Mouse (Mus musculus) spleen, adult 2 months (tissue): Measurements from ENCODE around the gene S100pbp. TPM values are rescaled to one million over a fixed set of nuclear protein-coding genes. Genes with fewer than 3 reads are reported as not detected.

Experiments
- DNase-seq, 2 experiments: peaks; one replicate each; pipeline versions ENCODE4 v3.0.0 to v3.0.0-alpha.2; 2012 to 2021; ENCODE audit warnings: low spot score in 2 of 2, low read depth in 1 of 2
- H3K27ac ChIP-seq: fragments of 200-500 bp; 2 replicates; pipeline ENCODE4 v1.5.1; 2012; ENCODE audit warnings: low read length, inconsistent platforms; ENCODE audit not compliant: insufficient read depth
- H3K27me3 ChIP-seq: fragments of 200-500 bp; 2 replicates; pipeline ENCODE4 v1.6.1; 2012; ENCODE audit warnings: mild to moderate bottlenecking, moderate library complexity, low read length, inconsistent platforms; ENCODE audit not compliant: control insufficient read depth, insufficient read depth
- H3K36me3 ChIP-seq: fragments of 200-500 bp; 2 replicates; pipeline ENCODE4 v1.6.1; 2012; ENCODE audit warnings: mild to moderate bottlenecking, low read length, inconsistent platforms; ENCODE audit not compliant: control insufficient read depth, insufficient read depth
- H3K4me1 ChIP-seq: fragments of 200-500 bp; 2 replicates; pipeline ENCODE4 v1.6.1; 2011; ENCODE audit warnings: inconsistent platforms; ENCODE audit not compliant: control insufficient read depth, insufficient read depth, insufficient read length
- H3K4me3 ChIP-seq: fragments of 200-500 bp; 2 replicates; pipeline ENCODE4 v1.5.1; 2011; ENCODE audit warnings: mild to moderate bottlenecking, inconsistent platforms; ENCODE audit not compliant: insufficient read depth, insufficient read length; ENCODE audit errors: extremely low read depth
- CTCF ChIP-seq: fragments of 200-500 bp; IDR thresholded peaks from 2 replicates; pipeline ENCODE4 v1.5.1; 2011; ENCODE audit warnings: mild to moderate bottlenecking, inconsistent platforms; ENCODE audit not compliant: insufficient read depth, insufficient read length, insufficient replicate concordance; ENCODE audit errors: extremely low read depth
- POLR2A ChIP-seq: fragments of 200-500 bp; IDR thresholded peaks from 2 replicates; pipeline ENCODE4 v1.6.1; 2011; ENCODE audit warnings: low read depth, low read length, inconsistent platforms
- WGBS: fragments of 180-500 bp; shearing (Covaris S2); methylation state at CpG from one replicate; pipeline ENCODE4 v1.1.7; 2018; 5-methylcytosine and 5-hydroxymethylcytosine counted together
- polyA plus RNA-seq: library from polyadenylated mRNA; depleted of rRNA; stranded (reverse); fragments of >200 nt; gene quantifications from 2 replicates; pipeline ENCODE4 v1.2.3, GENCODE M21; 2012

S100pbp gene
- polyA plus RNA-seq, 1 experiment, result 14.7 TPM

DNA sequence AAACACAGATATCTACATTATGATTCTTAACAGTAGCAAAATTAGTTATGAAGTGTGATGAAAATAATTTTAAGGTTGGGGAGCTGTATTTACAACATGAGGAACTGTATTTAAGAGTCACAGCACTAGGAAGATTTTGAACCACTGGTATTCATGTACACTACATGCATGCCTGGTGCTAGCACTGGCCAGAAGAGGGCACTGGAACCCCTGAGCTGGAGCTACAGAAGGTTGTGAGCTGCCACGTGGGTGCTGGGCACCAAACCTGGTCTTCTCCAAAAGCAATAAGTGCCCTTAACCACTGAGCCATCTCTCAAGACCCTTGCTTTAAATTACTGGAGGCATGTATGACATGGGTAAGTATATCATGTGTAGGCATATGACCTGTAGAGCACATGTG is 17.0 kb downstream of the S100pbp start:
- Histone ChIP-seq H3K27ac (no peak overlapping the region), H3K4me3 (no peak overlapping the region), H3K4me1 (no peaks in the 10 kb centered on the region), H3K36me3 (peaks cover 19% of the 10 kb centered on the region), H3K27me3 (no peaks in the 10 kb centered on the region)
- DNase-seq, result no peak
- TF ChIP-seq CTCF (no peak), POLR2A (no peak)
- WGBS, result 90% methylated on average over 1 of the region's 1 CpGs

DNA sequence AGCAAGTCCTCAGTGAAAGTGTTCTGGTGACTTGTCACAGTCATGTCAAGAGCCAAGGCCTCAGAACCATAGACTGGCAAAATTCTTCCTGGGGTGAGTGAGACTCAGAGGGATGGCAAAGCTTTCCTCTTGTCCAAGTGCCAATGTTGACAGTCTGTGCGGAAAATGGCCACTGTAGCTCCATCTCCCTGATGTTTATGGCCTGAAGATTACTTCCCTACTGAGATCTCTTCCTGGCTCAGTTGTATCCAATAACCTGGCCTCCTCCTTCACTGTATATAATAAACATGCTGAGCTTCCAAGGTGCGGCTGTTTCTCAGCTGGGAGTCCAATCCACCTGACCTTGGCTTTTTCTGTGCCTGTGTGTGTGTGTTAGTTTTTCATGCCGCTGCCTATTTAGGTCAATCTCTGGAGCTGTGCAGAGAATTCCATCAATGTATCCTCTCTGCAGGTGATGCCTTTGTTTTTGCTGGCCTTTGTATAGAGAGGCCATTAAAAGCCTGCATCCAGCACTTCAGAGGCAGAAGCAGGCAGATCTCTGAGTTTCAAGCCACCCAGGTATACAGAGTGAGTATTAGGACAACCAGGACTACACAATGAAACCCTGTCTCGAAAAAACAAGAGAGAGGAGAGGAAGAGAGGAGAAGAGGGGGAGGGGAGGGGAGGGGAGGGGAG is 27.8 kb downstream of the S100pbp start:
- WGBS, result 92% methylated on average over 4 of the region's 4 CpGs
- Histone ChIP-seq H3K36me3 (peaks cover 13% of the 10 kb centered on the region), H3K4me1 (no peaks in the 10 kb centered on the region), H3K4me3 (no peak overlapping the region), H3K27me3 (no peaks in the 10 kb centered on the region), H3K27ac (no peak overlapping the region)
- TF ChIP-seq POLR2A (no peak), CTCF (no peak)
- no peak for DNase-seq

DNA sequence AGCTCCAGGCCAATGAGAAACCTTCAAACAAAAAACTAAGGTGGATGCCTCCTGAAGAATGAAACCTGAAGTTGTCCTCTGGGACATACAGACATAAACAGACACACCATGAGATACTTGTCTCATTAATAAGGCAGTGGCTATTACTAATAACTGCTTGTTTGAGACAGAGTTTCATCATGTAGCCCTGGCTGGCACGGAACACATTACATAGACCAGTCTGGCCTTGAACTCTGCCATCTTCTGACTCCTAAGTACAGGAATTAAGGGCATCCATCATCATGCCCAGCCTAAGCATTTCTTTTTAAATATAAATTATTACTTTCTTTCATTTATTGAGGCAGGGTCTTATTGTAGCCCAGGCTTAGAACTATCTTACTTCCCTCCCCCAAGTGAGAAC is 28.5 kb downstream of the S100pbp start:
- DNase-seq, result no peak
- H3K27me3 ChIP-seq, result no peaks in the 10 kb centered on the region
- no peak overlapping the region for H3K4me3 ChIP-seq
- H3K4me1 ChIP-seq, result no peaks in the 10 kb centered on the region
- 97% methylated on average over 1 of the region's 1 CpGs for WGBS
- H3K27ac ChIP-seq, result no peak overlapping the region
- no peak for TF ChIP-seq CTCF
- TF ChIP-seq POLR2A, result no peak
- peaks cover 13% of the 10 kb centered on the region for H3K36me3 ChIP-seq

DNA sequence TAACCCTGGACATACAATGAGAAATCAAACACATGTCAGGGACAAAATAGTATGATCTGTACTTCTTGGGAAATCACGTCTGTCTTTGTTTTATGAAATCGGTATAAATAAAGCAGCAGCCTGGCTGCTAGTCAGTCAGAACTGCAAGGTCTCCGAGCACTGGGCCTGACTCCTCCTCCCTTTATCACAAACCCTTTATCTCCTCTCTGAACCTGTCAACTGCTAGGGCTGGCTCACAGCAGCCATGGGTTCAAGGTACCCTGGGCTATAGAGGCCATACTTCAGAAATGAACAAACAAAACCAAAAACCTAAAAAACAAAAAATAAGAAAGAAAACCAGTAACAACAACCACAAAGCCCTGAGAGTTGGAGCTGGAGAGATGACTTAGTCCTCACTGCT is 31.0 kb downstream of the S100pbp start:
- TF ChIP-seq CTCF (no peak), POLR2A (no peak)
- H3K27ac ChIP-seq, result no peak overlapping the region
- H3K4me1 ChIP-seq, result no peaks in the 10 kb centered on the region
- H3K4me3 ChIP-seq, result no peak overlapping the region
- H3K27me3 ChIP-seq, result no peaks in the 10 kb centered on the region
- H3K36me3 ChIP-seq, result peaks cover 17% of the 10 kb centered on the region
- no peak for DNase-seq
- 78% methylated on average over 3 of the region's 3 CpGs for WGBS

DNA sequence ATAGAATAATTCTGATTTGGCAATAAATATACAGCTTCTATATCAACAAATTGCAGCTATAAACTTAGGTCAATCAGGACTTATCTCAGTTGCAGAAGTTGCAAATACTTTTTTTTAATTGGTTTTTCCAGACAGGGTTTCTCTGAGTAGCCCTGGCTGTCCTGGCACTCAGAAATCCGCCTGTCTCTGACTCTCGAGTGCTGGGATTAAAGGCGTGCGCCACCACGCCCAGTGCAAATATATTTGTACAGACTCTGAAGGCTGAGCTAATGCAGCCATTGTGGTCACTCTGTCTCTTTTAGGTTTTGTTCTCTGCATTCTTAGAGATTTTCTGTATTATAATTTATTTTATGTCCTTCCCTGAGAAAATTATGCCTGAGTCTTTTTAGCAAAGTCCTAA is 32.0 kb downstream of the S100pbp start:
- 93% methylated on average over 5 of the region's 5 CpGs for WGBS

DNA sequence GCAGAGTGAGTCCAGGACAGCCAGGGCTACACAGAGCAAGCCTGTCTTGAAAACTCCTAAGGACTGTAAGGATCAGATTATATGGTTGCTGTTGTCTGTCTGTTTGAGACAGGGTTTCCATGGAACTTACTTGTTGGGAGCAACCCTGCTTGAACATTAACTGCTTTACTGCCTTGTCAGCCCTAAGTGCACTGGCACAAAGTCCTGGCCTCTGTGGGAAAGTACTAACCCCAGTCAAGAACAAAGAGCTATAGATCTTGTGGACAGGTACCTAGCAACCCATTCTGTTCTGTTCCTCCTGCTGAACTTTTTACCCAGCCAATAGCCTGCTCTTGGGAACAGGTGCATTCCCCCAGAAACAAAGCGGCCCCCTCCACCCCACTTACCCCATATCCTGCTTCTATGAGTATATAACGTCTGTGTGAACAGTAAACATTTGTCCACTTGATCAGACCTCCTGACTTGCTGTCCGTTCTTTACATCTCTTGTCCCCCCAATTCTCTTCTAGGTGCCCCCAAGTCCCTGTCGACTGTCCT is 38.2 kb downstream of the S100pbp start:
- TF ChIP-seq POLR2A, result no peak
- no peak for TF ChIP-seq CTCF
- no peak for DNase-seq
- no peak overlapping the region for H3K27ac ChIP-seq

More for the DNA sequence above, 32.0 kb downstream of the S100pbp start:
- TF ChIP-seq POLR2A (no peak), CTCF (no peak)
- Histone ChIP-seq H3K4me3 (no peak overlapping the region), H3K27ac (no peak overlapping the region), H3K36me3 (peaks cover 19% of the 10 kb centered on the region), H3K4me1 (no peaks in the 10 kb centered on the region), H3K27me3 (no peaks in the 10 kb centered on the region)
- DNase-seq, result no peak

DNA sequence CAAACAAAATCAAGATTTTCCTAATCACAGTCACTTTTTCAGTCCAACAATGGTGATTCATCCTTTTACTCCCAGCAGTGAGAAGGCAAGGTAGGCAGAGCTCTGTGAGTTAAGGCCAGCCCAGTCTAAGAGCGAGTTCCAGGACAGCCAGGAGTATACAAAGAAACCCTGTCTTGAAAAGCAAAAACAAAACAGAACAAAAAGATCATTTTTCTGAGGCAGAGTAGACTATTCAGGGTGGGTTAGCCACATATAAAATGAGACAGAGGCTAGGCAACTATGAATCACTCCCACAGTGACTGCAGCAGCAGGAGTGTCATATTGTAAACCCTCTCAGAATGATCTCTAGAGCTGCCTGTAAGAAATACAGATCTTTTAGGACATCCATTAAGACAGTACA is 40.2 kb downstream of the S100pbp start:
- H3K36me3 ChIP-seq, result peaks cover 31% of the 10 kb centered on the region

More for the DNA sequence above, 38.2 kb downstream of the S100pbp start:
- no peaks in the 10 kb centered on the region for H3K27me3 ChIP-seq
- WGBS, result 87% methylated on average over 4 of the region's 4 CpGs
- peaks cover 35% of the 10 kb centered on the region for H3K36me3 ChIP-seq
- H3K4me1 ChIP-seq, result no peaks in the 10 kb centered on the region
- no peak overlapping the region for H3K4me3 ChIP-seq

More for the DNA sequence above, 40.2 kb downstream of the S100pbp start:
- Histone ChIP-seq H3K27me3 (no peaks in the 10 kb centered on the region), H3K27ac (no peak overlapping the region), H3K4me1 (no peaks in the 10 kb centered on the region; the same call in 1 of the 2 replicates), H3K4me3 (no peak overlapping the region)
- TF ChIP-seq CTCF, result no peak
- TF ChIP-seq POLR2A, result no peak
- 94% methylated on average over 1 of the region's 1 CpGs for WGBS
- DNase-seq, result no peak
